Mouse (Mus musculus) liver, embryonic 11.5 days (tissue): Measurements from ENCODE around the gene Socs4. TPM values are rescaled to one million over a fixed set of nuclear protein-coding genes. Genes with fewer than 3 reads are reported as not detected.

Source experiments
- ATAC-seq: fragments of 200-750 bp; cut with Nextera tagmentation; replicated peaks from 2 replicates; pipeline ENCODE4 v1.8.0; 2017; ENCODE audit warnings: moderate number of reproducible peaks, mild to moderate bottlenecking, moderate TSS enrichment, moderate library complexity; ENCODE audit not compliant: low FRiP score
- DNase-seq: peaks from one replicate; pipeline ENCODE4 v3.0.0-alpha.2; 2017; ENCODE audit warnings: low spot score
- H3K27ac ChIP-seq: fragments of 300-500 bp; sonication (generic); 2 replicates; pipeline ENCODE4 v1.5.1; 2014; ENCODE audit warnings: mild to moderate bottlenecking, low read depth, low read length, control low read depth
- H3K27me3 ChIP-seq: fragments of 300-500 bp; sonication (generic); replicated peaks from 2 replicates; pipeline ENCODE4 v1.6.1; 2014; ENCODE audit warnings: low read length, mixed read lengths; ENCODE audit not compliant: control insufficient read depth, insufficient read depth
- H3K36me3 ChIP-seq: fragments of 300-500 bp; sonication (generic); 2 replicates; pipeline ENCODE4 v1.6.1; 2014; ENCODE audit warnings: mild to moderate bottlenecking, low read length, moderate library complexity, mixed read lengths; ENCODE audit not compliant: control insufficient read depth, insufficient read depth
- H3K4me1 ChIP-seq: fragments of 300-500 bp; sonication (generic); replicated peaks from 2 replicates; pipeline ENCODE4 v1.6.1; 2014; ENCODE audit warnings: low read length, mixed read lengths; ENCODE audit not compliant: control insufficient read depth, insufficient read depth
- H3K4me2 ChIP-seq: fragments of 300-500 bp; sonication (generic); 2 replicates; pipeline ENCODE4 v1.6.1; 2014; ENCODE audit warnings: mild to moderate bottlenecking, control low read depth, moderate library complexity
- H3K4me3 ChIP-seq: fragments of 300-500 bp; sonication (generic); 2 replicates; pipeline ENCODE4 v1.5.1; 2014; ENCODE audit warnings: low read depth, low read length, control low read depth
- H3K9ac ChIP-seq: fragments of 300-500 bp; sonication (generic); 2 replicates; pipeline ENCODE4 v1.6.1; 2014; ENCODE audit warnings: low read depth, low read length, control low read depth
- H3K9me3 ChIP-seq: fragments of 300-500 bp; sonication (generic); 2 replicates; pipeline ENCODE4 v1.6.1; 2016; ENCODE audit warnings: low read length, inconsistent platforms, mixed read lengths; ENCODE audit not compliant: control insufficient read depth
- WGBS: fragments of 180-500 bp; shearing (Covaris S2); extraction: QIAGEN DNeasy Blood & Tissue Kit; methylation state at CpG from one replicate; pipeline ENCODE4 v1.1.7; 2014; 5-methylcytosine and 5-hydroxymethylcytosine counted together
- polyA plus RNA-seq: library from polyadenylated mRNA; unstranded; fragments of >200 nt; fragmentation: Nextera tagmentation; extraction: Ambion mirVana; gene quantifications from 2 replicates; pipeline ENCODE4 v1.2.1, GENCODE M21; 2014

Gene Socs4
- polyA plus RNA-seq, result 4.6 and 4.8 TPM in 2 replicates

- Histone ChIP-seq H3K27ac (peak within 1 kb of the TSS; percentile 97), H3K36me3 (peaks cover 7% of the 10 kb centered on the region; the same call in 1 of the 2 replicates), H3K9me3 (no peaks in the 10 kb centered on the region), H3K4me2 (peak within 1 kb of the TSS; percentile 83), H3K27me3 (no peaks in the 10 kb centered on the region), H3K9ac (peak within 1 kb of the TSS; percentile 96), H3K4me3 (peak within 1 kb of the TSS; percentile 91), H3K4me1 (peaks cover 13% of the 10 kb centered on the region)
- ATAC-seq, result peak; percentile 94
- under 1% methylated on average over 75 of the region's 77 CpGs for WGBS
- peak; percentile 94 for DNase-seq
Observed at GRCm38 (mm10) chr14:47276637-47277393, at the start of gene Socs4, which contains the start of gene Wdhd1. Gene Socs4 (plus strand): TSS chr14:47276931. Gene Wdhd1 (minus strand): TSS chr14:47276857.

DNA sequence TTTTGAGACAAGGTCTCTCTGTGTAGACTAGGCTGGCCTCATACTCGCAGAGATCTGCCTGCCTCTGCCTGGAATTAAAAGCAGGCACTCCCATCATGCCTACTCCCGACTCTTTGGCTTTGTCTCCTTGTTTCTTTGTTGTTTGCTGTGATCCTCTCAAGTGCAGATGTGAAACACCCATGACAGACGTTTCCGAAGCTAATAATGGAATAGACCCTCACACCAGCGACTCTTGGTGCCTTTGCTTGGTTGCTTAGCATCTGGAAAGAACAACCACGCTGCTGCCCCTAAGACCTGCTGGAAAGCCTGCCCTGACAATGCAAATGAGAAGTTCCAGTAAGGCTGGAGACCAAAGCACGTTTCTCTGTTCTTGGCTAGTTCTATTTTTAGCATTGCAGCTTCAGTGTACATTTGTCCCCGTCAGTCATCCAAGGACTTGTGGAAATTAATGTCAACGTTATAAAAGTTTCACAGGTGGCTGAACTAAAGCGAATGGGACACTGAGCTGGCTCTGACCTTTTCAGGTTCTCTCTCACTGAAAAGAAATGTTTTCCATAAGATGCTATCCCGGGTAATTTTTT, 46.8 kb upstream of the Socs4 start:
- Histone ChIP-seq H3K27ac (no peak overlapping the region), H3K4me1 (peaks cover 3% of the 10 kb centered on the region; the same call in 1 of the 2 replicates), H3K4me2 (no peak overlapping the region), H3K9me3 (no peaks in the 10 kb centered on the region), H3K27me3 (no peaks in the 10 kb centered on the region), H3K9ac (no peak overlapping the region), H3K36me3 (no peaks in the 10 kb centered on the region), H3K4me3 (no peak overlapping the region)
- DNase-seq, result no peak
- 66% methylated on average over 11 of the region's 11 CpGs for WGBS
- ATAC-seq, result no peak

DNA sequence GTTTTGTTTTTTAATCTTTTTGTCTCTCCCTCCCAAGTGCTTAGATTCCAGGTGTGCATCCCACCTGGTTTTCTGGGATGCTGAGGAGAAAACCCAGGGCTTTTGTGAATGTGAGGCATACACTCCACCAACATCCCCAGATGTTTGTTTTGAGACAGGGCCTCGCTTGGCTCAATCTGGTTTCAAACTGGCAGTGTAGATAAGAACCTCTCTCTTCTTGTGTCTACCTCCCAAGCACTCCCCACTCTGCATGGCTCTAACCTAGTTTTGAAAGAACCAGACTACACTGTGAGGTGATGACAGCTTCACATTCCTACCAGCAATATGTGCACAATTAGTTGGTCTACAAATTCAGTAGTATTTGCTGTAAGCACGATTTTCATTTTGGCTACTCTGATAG, 43.1 kb upstream of the Socs4 start:
- 43% methylated on average over 2 of the region's 2 CpGs for WGBS
- H3K36me3 ChIP-seq, result no peaks in the 10 kb centered on the region; the same call in 1 of the 2 replicates
- DNase-seq (no peak), ATAC-seq (peak; percentile 78)
- no peaks in the 10 kb centered on the region for H3K27me3 ChIP-seq
- H3K4me3 ChIP-seq, result no peak overlapping the region
- no peak overlapping the region for H3K9ac ChIP-seq
- H3K4me2 ChIP-seq, result no peak overlapping the region
- H3K27ac ChIP-seq, result no peak overlapping the region
- H3K9me3 ChIP-seq, result peaks cover 3% of the 10 kb centered on the region; the same call in 1 of the 2 replicates
- H3K4me1 ChIP-seq, result peaks cover 3% of the 10 kb centered on the region; the same call in 1 of the 2 replicates

DNA sequence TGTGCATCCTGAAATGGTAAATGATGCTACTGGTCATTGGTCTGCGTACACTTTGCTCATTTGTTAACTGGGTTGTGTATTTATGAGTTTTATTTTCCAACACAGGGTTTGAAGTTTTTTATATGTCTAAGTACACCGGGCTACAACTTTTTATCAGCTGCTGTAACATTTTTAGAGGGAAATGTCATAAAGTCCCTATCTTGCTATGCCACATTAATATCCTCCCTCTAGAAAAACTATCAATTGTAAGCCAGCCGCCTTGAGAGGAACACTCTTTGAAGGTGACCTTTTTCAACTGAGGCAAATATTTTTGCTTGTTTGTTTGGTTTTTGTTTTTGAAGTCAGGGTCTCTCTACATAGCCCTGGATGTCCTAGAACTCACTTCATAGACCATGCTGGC, 42.7 kb upstream of the Socs4 start:
- Histone ChIP-seq H3K9me3 (peaks cover 3% of the 10 kb centered on the region; the same call in 1 of the 2 replicates), H3K27me3 (no peaks in the 10 kb centered on the region), H3K36me3 (no peaks in the 10 kb centered on the region; the same call in 1 of the 2 replicates), H3K4me3 (no peak overlapping the region), H3K9ac (no peak overlapping the region), H3K4me2 (no peak overlapping the region), H3K4me1 (peaks cover 3% of the 10 kb centered on the region; the same call in 1 of the 2 replicates), H3K27ac (no peak overlapping the region)
- WGBS, result 75% methylated on average over 3 of the region's 3 CpGs
- ATAC-seq (0 out of 2 replicates have a peak, but pooled peaks have one; percentile 51), DNase-seq (no peak)

DNA sequence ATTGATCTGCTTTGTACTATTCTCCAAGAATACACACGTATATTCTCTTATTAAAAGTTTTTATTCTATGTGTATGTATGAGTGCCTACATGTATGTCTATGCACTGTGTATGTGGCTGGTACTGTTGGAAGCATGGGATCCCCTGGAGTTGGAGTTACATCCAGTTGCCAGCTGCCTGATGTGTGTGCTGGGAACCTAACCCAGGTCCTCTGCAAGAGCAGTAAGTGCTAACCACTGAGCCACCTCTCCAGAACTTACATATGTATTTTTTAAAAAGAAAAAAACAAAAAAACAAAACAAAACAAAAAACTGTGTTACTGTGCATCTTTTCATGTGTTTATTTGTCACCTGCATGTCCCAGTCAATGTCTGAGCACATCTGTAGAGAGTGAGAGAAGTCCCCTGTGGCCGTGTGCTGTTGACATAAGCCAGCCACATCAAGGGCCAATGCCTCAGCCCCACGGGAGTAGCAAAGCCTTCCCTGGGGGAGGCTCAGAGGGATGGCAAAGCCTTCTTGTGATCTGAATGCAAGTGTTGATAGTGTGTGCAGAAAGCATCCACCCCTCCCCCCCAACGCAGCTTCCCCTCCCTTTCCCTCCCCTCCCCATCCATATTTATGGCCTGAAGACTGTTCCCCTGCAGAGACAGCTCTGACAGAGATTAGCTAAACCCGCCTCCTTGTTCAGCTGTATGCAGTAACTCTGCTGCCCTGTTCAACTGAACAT, 42.0 kb upstream of the Socs4 start:
- H3K4me1 ChIP-seq, result peaks cover 3% of the 10 kb centered on the region; the same call in 1 of the 2 replicates
- no peak overlapping the region for H3K9ac ChIP-seq
- no peaks in the 10 kb centered on the region; the same call in 1 of the 2 replicates for H3K36me3 ChIP-seq
- no peak for ATAC-seq
- H3K4me3 ChIP-seq, result no peak overlapping the region
- H3K4me2 ChIP-seq, result no peak overlapping the region
- DNase-seq, result no peak
- peaks cover 3% of the 10 kb centered on the region; the same call in 1 of the 2 replicates for H3K9me3 ChIP-seq
- no peaks in the 10 kb centered on the region for H3K27me3 ChIP-seq
- H3K27ac ChIP-seq, result no peak overlapping the region
- 76% methylated on average over 5 of the region's 5 CpGs for WGBS

DNA sequence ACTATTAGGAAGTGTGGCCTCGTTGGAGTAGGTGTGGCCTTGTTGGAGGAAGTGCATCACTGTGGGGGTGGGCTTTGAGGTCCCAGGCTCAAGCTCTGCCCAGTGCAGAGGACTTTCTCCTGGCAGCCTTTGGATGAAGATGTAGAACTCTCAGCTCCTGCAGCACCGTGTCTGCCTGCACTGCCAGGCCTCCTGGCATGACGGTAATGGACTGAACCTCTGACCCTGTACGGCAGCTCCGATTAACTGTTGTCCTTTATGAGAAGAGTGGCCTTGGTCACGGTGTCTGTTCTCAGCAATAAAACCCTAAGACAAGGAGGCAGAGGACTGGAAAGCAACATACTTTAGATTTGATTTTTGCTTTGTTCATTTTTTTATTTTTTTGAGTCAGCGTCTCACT, 40.2 kb upstream of the Socs4 start:
- H3K9me3 ChIP-seq, result peaks cover 3% of the 10 kb centered on the region; the same call in 1 of the 2 replicates
- ATAC-seq (no peak), DNase-seq (no peak)
- 88% methylated on average over 7 of the region's 7 CpGs for WGBS
- H3K4me2 ChIP-seq, result no peak overlapping the region
- H3K36me3 ChIP-seq, result peaks cover 3% of the 10 kb centered on the region; the same call in 1 of the 2 replicates
- no peaks in the 10 kb centered on the region for H3K27me3 ChIP-seq
- H3K4me3 ChIP-seq, result no peak overlapping the region
- H3K9ac ChIP-seq, result no peak overlapping the region
- peaks cover 11% of the 10 kb centered on the region for H3K4me1 ChIP-seq
- H3K27ac ChIP-seq, result no peak overlapping the region

GRCm38 (mm10) chr14:47237286-47237685, 39.4 kb upstream of the Socs4 start:
- 80% methylated on average over 4 of the region's 4 CpGs for WGBS
- no peak overlapping the region for H3K27ac ChIP-seq
- H3K36me3 ChIP-seq, result peaks cover 5% of the 10 kb centered on the region; the same call in 1 of the 2 replicates
- H3K4me1 ChIP-seq, result peaks cover 12% of the 10 kb centered on the region
- DNase-seq (no peak), ATAC-seq (no peak)
- H3K4me2 ChIP-seq, result no peak overlapping the region
- no peak overlapping the region for H3K9ac ChIP-seq
- no peaks in the 10 kb centered on the region for H3K27me3 ChIP-seq
- no peak overlapping the region for H3K4me3 ChIP-seq
- peaks cover 3% of the 10 kb centered on the region; the same call in 1 of the 2 replicates for H3K9me3 ChIP-seq

DNA sequence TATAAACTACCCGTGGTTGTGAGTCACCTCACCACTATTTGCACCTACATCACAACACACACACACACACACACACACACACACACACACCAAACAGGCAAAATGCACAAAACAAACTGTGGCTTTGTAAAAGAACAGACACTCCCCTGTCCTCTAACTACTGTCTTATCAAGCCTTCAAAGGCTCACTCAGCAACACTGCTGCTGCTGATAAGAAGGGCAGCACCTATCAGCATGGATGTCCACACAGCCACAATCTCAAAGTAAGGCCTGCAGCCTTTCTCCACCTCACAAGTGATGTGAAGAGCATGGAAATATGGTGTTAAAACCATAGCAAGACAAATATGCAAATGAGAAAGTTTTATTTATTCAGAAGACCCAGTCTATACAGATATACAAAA, 36.1 kb upstream of the Socs4 start:
- WGBS, result 42% methylated on average over 1 of the region's 1 CpGs
- no peak overlapping the region for H3K9ac ChIP-seq
- H3K27me3 ChIP-seq, result no peaks in the 10 kb centered on the region
- H3K4me2 ChIP-seq, result peak overlapping the region; percentile 47
- ATAC-seq, result peak; percentile 100
- H3K36me3 ChIP-seq, result peaks cover 11% of the 10 kb centered on the region
- no peak overlapping the region for H3K4me3 ChIP-seq
- H3K4me1 ChIP-seq, result peaks cover 10% of the 10 kb centered on the region
- DNase-seq, result no peak
- H3K9me3 ChIP-seq, result peaks cover under 1% of the 10 kb centered on the region; the same call in 1 of the 2 replicates
- peak overlapping the region; percentile 70 for H3K27ac ChIP-seq
